Mouse (Mus musculus) frontal cortex, adult 2 months (tissue): ENCODE data around the gene Saxo1. TPM values are rescaled to one million over a fixed set of nuclear protein-coding genes. Genes with fewer than 3 reads are reported as not detected.

Experiments used
- DNase-seq, 2 experiments: peaks; one replicate each; pipeline ENCODE4 v3.0.0; 2022; ENCODE audit warnings: low spot score in 1 of 2; ENCODE audit errors: extremely low spot score in 1 of 2
- polyA plus RNA-seq: library from polyadenylated mRNA; depleted of rRNA; stranded (reverse); fragments of >200 nt; gene quantifications from 2 replicates; pipeline ENCODE4 v1.2.3, GENCODE M21; 2012

The Saxo1 gene
- polyA plus RNA-seq, 1 experiment, result 0.10 TPM

DNA sequence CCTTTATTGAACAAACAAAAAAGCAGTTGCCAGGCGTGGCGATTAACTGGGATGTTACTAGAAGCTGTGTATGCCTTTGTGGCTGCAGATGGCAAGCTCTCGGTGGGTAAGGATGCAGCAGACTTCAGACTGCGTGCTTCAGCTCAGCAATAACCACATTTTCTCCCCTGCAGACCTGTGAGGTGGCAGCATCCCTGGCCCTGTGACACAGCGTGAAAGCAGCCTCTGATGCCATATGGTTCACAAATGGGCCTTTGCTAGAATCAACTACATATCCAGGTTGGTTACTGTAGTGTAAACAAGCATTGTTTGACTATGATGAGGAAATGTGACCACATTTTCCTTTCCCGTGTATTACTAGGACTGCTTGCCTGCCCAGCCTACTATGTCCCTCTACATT is 29.0 kb downstream of the Saxo1 start:
- DNase-seq, result no peak

DNA sequence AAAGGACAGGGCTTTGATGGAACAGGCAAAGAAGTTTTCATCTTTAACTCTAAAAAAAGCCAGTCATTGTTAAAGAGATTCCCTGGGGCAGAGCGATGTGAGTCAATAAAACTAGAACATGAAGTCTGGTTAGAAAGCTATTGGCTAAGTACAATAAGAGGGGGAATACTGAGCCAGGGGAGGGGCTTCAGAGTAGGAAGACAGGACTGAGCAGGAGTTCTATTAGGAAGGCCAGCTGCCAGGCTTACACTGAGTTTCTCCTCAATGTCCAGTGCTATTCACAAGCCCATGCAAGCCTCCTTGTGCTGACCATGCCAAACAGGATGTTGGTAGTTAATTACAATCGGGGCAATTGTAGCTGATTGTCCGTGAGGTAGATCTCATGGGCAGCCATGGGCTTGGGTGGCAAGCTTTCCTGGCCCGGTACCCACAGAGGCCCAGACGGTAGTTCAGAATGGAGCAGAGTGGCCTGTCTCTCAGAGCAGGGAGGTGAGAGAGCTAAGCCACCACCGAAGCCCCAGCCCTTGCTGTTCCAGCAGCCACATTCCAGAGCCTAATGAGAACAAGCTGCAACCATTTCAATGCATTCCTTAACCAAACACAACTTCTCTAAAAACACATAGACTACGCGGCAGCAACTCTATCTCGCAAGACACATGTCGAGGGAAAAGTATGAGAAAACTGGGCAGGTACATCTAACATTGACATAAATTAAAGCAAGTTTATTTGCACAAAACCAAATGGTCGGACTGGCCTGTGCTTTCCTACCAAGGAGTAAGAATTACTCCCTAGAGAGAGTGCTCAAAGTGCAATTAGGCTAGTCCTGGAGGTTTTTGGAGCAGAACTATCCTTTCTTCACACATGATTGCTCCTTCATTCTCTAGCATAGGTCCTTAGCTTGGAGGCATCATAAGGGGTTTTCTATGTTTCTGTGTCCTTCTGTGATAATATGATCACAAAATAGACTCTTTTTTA is 30.7 kb downstream of the Saxo1 start:
- DNase-seq, result no peak

DNA sequence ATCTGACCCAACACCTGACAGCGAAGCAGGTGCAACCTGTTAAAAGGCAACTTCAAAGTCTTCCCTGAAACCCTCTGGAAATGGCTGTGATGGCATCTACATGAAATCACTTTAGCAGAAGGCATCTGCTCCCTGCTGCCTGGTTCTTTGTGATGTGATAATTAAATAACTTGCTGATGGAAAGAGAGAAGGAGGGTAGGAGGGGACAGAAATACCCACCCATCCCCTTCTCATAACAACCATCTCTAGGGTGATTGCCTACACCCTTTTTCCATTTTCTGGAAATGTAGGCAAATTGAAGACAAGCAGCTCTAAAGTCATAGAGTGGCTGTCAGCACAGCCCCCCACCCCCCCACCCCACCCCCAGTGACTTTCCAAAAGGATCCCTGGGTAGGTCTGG is 33.6 kb downstream of the Saxo1 start:
- peak in 1 of 2 experiments; percentile 39 for DNase-seq

DNA sequence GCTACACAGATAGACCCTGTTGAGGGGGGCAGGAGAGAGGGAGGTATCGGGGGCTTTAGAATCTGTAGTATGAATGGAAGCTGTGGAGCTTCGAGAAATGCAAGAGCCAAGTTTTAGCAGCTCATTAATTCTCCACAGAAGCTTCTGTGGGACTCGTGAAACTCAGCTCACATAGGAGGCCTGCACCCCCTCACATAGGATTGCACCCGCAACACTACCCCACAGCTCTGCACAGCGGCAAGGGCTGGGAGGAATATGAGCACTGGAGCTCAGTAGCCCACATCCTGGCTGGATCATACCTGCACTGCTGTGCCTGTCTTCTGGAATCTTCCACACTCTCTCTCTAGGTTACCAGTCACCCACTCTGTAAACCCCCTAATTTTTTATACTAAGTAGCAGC is 34.4 kb downstream of the Saxo1 start:
- no peak for DNase-seq

DNA sequence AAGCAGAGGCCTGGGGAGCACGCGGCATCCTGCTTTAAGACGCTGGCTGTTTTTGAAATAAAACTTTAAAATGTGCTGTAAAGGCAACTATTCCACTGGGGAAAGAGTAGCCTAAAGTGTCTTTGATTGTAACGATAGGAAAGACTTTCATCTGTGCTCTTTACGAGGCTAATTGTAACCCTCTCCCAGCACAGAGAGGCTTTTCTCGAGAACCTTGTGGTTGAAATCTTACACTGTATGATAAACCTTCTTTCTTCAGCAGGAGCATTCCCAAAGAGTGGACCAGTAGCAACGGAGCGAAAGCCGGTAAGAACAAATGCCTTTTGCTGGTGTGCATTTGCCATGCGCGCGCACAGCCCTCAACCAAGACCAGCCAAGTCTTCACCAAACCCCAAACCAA is 37.4 kb downstream of the Saxo1 start:
- no peak for DNase-seq

DNA sequence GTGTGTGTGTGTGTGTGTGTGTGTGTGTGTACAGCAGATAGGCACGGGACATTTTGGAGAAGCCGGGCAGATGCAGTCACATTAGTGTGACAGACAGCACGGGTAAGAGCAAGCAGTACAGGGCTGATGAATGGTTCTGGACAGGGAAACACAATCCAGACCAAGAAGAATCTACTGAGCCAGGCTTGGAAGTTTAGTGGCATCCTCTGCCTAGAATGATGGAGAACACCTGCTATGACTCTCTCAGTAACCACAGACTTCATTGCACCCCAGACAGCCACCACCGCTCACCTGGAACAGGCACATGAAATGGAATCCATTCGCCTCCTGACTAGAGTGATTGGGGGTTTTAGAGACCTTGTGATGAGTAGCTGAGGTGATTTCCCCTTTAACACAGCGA is 38.2 kb downstream of the Saxo1 start:
- DNase-seq, result no peak

DNA sequence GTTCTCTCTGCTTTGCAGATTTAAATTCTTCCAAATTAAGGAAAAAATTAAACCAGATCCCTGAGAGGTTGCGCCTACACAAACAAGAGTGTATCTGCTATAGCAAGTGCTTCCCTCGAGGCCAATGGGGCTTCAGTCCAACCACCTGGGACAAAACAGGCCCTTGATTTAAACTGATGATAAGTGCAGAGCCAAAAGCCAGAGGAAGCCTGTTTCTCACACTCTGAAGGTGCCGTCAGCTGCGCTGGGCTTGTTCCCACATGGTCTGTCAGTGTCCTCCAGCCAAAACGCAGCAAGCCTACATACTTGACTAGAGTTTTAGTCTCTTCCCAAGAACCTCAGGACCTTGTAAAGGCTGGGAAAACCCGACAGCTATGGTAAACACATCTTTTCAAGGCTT is 53.5 kb downstream of the Saxo1 start:
- DNase-seq, result no peak

DNA sequence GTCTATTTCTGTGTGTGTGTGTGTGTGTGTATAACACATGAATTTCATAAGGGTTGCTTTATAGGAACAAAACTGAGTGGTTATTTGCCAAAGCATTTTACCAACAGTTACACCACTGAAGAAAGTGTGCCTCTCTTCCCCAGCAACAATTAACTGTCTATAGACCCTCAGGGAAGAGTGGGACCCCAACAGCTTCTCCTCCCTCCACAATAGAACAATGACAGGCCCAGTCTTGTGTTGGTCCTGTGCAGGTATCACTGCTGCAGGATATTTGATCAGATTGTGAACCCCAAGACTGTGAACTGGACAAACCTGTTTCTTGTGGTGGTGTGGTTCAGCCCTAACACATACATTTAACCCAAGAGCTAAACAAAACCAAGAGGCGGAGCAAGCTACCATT is 58.6 kb downstream of the Saxo1 start:
- no peak for DNase-seq

DNA sequence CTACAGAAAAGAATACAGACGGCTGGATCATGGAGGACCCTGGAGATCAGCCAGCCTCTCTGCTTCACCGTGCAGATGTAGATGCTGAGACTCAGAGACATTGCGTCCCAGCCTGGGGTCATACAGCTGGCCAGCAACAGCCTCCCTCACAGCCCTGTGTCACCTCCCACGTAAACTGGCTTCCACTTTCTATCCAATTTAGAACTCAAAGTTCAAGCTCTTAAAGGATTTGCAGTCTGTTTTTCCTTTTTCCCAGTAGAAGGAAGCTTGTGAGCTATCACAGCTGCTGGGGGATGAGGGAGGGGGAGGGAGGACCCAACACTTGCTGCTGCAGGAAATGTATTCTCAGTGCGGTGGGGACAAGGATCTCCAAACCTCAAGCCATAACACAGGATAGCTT is 59.4 kb downstream of the Saxo1 start:
- DNase-seq, result no peak

DNA sequence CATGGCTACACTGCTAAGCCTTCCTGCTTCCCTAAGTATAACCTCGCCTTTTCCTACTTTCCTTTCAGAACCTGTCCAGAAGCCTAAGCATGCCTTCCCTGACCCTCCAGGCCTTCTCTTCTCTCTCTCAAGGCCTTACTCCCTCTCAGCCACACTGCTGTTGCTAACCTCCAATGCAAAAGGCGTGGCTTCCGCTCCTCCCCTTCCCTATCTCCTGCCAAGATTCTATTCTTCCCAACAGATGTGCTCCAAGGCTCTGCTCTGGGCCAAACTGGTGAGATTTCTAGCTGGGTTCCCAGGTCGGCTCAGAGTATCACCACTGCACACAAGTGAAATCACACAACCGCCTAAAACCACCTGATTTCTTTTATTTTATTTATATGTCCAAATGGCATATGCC is 69.0 kb downstream of the Saxo1 start:
- DNase-seq, result no peak

DNA sequence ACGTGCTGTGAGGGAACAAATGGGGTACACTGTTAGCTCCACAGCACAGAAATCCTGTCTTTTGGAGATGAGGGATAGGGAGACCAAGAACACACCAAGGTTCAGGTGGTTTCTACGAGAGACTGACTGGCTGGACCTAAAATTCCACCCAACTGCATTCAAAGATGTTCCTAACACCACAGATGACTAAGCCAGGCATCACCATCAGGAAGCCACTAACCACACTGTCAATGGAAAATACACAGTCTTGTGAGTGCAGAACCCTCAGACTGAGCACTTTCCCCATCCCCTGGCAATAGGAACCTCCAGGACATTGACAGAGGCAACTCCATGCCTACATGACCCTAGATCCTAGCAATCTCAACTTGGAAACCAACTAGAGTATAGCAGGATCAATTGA is 71.2 kb downstream of the Saxo1 start:
- no peak for DNase-seq

DNA sequence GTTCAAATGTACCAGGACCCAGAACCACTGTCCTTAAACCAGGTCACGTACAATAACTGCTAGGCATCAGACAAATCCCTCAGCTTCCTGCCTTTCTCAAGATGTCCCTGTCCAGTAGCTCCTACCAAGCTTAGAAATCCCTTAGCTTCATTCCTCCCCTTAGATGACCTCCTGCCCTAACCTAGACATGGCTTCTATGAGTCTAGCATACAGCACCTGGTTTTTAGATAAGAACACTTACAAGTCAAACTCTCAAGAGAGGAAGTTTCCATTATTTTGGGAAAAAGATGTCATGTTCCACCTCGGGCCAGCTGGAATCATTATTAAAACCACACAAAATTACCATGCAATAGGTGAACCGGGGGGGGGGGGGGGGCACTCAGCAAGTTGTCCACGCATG is 71.6 kb downstream of the Saxo1 start:
- no peak for DNase-seq

DNA sequence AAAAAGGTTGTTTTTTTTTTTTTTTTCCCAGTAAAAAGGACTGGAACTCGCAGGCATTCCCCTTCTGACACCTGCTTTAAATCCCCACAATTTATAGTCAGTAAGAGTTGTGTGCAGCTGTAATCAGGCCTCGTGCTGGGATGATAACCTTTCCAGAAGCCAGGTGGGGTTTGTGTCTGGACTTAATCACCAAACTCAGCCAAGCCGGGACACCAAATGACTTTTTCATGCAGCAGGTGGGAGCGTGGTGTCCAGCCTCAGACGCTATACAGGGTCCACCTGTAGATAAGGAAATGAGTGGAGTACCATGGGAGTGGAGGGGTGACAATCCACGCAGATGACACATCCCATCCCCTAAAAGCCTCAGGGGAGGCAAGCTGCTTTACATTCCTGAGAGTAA is 73.1 kb downstream of the Saxo1 start:
- DNase-seq, result no peak

DNA sequence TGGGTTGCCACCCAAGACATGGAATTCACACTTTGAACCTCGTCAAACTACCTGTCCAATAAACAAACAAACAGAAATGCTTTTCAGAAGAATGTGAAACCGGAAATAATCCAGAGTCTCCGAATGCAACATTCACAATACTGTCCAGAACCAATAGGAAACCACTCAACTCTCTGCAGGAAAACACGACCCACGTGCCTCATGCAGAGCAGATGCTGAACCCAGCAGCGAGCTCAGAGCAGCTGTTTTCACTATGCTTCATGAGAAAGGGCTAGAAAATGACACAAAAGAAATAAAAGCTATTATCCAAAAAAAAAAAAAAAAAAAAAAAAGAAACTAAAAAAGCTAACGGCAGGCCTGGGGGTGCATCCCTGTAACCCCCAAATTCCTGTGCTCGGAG is 74.4 kb downstream of the Saxo1 start:
- DNase-seq, result peak in 1 of 2 experiments; percentile 8

DNA sequence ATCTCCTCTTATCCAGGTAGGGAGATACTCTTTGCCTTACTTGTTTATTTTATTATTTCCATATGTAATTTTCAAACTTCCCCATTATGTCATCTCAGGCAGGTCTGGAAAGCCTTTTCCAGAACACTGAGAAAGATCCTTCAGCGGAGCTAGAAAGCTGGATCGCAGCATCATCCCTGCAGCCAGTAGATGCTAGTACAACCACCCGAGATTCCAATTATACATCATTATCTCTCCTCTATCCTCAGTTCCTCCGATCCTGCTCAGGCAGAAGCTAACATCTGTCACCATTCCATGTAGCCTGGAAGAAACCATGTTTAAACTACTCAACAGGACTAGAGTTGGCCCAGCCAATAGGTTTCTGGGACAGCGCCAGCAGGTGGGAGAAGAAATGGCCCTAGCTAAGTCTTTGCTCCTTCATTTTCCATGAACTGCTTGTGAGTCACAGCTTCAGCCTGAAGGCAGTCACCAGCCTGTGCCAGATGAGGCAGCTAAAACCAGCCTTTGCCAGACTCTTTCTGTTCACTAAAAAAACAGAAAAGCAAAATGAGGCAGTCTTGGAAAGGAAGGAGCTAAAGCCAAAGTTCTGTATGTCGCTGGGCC is 75.0 kb downstream of the Saxo1 start:
- peak; percentile 41 to 79 for DNase-seq

DNA sequence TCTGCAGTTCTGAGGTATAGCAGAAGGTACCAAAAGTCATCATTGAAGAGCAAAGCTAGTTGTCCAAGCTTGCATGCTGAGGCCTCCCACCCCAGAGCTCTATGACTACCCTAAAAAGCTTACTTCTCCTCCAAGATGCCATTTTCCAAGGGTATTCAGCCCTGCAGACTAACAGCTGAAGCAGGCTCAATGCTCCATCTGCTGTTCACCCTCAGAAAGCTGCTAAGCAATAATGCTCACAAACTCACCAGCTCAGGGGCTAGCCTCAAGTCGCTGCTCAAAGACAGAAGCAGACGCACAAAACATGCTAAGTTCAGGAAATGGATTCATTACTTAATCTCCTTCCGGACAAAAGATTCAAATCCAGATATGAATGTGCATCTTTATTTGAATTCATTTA is 77.2 kb downstream of the Saxo1 start:
- peak in 1 of 2 experiments; percentile 44 for DNase-seq

DNA sequence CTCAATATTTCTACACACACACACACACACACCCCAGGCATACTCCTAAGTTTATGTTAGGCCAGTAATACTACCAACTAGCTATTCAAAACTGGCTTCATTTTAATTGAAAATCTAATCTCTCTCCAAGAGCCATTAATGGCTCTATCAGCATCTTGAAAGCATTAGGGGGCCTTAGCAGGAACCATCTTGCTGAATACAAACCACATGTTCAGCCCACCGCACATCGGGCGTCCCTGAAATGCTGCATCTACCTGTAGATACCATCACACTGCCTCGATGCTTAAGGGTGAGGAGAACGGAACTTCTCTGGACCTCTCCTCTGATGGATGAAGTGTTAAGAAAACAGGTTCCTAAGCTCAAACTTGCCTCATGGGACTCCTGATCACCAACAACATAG is 93.3 kb downstream of the Saxo1 start:
- DNase-seq, result no peak

DNA sequence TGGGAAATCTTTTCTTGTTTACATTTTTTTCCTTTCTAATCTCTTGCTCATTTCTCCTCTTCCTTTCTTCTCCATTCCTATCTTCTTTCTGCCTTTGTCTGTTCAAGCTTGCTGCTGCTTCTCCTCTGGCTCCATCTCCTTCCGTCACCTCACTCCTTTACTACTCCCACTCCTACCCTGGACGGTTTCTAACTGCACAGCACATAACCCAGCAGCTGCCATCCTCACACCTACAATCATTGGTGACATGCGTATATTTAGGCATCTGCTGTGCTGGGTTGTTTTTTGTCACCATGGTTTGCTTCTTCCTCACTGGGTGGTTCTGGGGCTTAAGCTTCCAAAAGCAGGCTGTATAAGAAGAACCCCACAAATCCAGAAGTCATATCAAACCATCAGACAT is 107.7 kb downstream of the Saxo1 start:
- peak; percentile 24 to 44 for DNase-seq

DNA sequence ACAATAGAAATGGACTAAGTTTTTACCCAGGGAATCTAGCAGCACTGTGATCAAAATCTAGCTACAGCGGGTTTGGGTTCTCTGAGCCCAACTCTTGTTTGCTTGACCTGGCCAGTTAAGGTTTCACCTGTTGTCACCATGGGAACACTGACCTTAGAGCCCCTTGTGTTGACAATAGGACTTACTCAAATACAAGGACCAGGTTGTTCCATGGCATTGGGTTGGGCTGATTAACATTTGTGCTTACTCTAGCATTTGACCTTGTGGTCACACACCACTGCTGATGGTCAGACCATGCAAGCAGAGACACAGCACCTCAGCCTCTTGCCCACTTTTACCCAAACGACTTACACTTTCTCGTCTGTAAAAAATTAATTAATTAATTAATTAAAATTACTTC is 121.8 kb downstream of the Saxo1 start:
- DNase-seq, result no peak

DNA sequence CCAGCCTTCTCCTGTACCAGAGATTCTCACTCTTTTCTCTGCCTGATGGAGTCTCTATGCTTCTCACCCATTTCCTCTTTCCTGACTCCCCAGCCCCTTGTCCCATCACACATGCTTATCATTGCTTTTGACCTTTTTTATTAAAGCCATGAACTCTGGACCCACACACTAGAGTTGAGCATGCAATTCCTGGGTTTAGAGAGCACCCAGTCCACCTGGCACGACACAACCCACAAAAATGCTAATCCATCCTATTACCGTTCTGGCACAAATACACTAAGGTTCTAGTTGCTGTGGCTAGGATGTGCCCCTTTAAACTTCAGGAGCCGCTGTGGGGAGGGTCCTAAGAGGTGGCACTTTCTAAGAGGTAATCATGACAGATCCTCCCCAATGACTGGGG is 122.5 kb downstream of the Saxo1 start:
- DNase-seq, result no peak

DNA sequence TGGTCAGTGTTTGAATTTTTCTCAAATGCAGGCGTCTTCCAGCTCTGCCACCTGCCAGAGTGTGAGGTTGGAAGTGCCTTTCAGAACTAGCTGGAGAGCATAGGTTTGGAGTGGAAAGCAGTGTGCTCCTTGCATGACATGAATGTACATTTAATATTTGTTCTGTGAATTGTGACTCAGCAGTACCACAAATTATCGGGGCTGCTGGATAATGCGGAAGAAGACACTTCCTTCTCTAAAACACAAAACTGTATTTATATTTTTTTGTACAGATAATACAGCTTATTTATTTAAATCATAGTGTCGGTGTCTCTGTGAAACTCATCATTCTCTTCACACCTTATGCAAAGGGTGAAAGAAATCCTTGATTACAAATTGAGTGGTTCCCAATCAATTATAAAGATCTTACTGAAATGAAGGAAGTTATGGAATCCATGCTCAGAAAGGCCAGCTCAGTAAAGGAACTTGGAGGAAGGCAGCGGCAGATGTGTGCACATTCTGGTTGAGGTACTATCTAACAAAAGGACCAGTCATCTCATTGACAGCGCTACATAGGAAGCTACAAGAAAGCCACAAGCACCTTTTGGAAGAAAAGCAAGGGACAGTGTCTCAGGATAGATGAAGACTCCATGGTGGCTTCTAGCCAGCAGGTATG is 129.9 kb downstream of the Saxo1 start:
- DNase-seq, result no peak

DNA sequence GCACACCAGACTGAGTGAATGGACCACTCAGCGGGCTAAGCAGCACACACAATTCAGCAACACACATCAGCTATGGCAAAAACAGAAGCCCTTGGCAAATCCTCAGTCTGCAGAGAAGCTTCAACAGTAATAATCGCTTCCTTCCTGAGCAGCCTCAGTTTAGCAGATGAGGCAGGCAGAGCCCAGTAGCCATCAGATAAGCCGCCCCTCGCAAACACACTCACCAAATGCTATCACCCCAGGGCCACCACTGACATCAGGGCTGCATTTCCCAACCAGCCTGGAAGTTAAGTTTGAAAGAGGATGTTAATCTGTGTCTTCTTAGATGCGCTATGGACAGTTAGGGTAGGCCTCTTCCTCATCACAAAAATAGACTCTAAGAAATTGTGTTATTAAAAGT is 130.8 kb downstream of the Saxo1 start:
- no peak for DNase-seq
